ENCODE assay signal across 29 mouse cellular contexts in the genomic region with DNA sequence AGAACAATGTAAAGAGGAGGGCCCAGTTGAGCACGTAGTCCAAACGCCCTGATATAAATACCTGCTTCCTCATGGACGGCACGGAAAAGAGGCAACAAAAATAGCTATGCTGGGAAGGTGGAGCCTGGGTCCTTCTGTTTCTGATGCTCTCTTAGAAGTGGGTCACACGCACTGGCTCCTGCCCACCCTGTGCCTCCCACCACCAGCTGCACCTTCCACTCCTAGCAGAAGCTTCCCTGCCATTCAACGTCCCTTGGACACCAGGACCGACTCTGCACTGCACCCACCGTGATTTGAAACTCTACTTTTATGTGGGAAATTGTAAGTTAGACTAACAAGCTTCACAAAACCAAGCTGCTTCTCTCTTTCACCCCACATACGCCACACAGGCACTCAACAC. TPM values are rescaled to one million over a fixed set of nuclear protein-coding genes. Genes with fewer than 3 reads are reported as not detected.
"Had no signal": no experiment of that assay in that cellular context is flagged by ENCODE, and none has a peak within 500 bp of the region (broad histone marks: within the 10 kb centered on the region; RNA-seq: fewer than 3 reads in every experiment).

No protein-coding gene starts in this region.

- H3K9ac ChIP-seq: heart, embryonic 13.5 days; heart, embryonic 15.5 days; hindbrain, embryonic 12.5 days; hindbrain, embryonic 14.5 days; intestine, embryonic 15.5 days; limb, embryonic 12.5 days had no signal

- H3K9me3 ChIP-seq: heart, embryonic 13.5 days; heart, embryonic 15.5 days; hindbrain, embryonic 10.5 days; hindbrain, embryonic 12.5 days; intestine, embryonic 15.5 days; limb, embryonic 10.5 days; limb, embryonic 12.5 days had no signal

- H3K4me1 ChIP-seq: intestine, embryonic 15.5 days had no signal

- H3K36me3 ChIP-seq: heart, embryonic 13.5 days; heart, embryonic 15.5 days; hindbrain, embryonic 10.5 days; hindbrain, embryonic 12.5 days; intestine, embryonic 15.5 days; limb, embryonic 10.5 days; limb, embryonic 12.5 days had no signal

- H3K27ac ChIP-seq: heart, adult 2 months; heart, embryonic 13.5 days; heart, embryonic 15.5 days; hindbrain, embryonic 10.5 days; hindbrain, embryonic 12.5 days; hindbrain, embryonic 14.5 days; intestine, embryonic 15.5 days; layer of hippocampus, adult 2 months; left cerebral cortex, adult 2 months; limb, embryonic 10.5 days; limb, embryonic 12.5 days had no signal

- H3K4me2 ChIP-seq: heart, embryonic 11.5 days; heart, embryonic 13.5 days; heart, embryonic 15.5 days; hindbrain, embryonic 12.5 days; hindbrain, embryonic 14.5 days; intestine, embryonic 15.5 days; limb, embryonic 12.5 days; liver, embryonic 11.5 days had no signal

- ATAC-seq: inflammation-experienced regulatory T-cells, adult 6 months; intestine, embryonic 15.5 days; intestine, postnatal 0 days had no signal

- DNase-seq: gastrocnemius, postnatal 14 days; gastrocnemius, postnatal 36 days; heart, adult 11 months; heart, adult 2 months; heart, postnatal 14 days; heart, postnatal 4 days; kidney, adult 18-20 months; kidney, adult 8-10 months; kidney, postnatal 10 days; kidney, postnatal 25 days; kidney, postnatal 4 days; liver had no signal

- H3K4me3 ChIP-seq: heart, adult 2 months; heart, embryonic 13.5 days; heart, embryonic 15.5 days; hindbrain, embryonic 10.5 days; hindbrain, embryonic 12.5 days; intestine, embryonic 15.5 days; layer of hippocampus, adult 2 months; left cerebral cortex, adult 2 months; limb, embryonic 10.5 days; limb, embryonic 12.5 days had no signal

- H3K27me3 ChIP-seq: hindbrain, embryonic 12.5 days had no signal

RNA-seq across cellular contexts. Expression of a gene that starts 12.8 kb away (rescaled TPM):
- total RNA-seq: heart, adult 2 months; heart, postnatal 14 days; heart, postnatal 4 days had no signal
- polyA plus RNA-seq: heart, embryonic 11.5 days; heart, embryonic 13.5 days; heart, postnatal 0 days; inflammation-experienced regulatory T-cells, adult 6 months; intestine, postnatal 0 days; kidney, embryonic 14.5 days; limb, embryonic 10.5 days; liver, embryonic 11.5 days had no signal

RNA-seq across cellular contexts. Expression of a gene that starts 53.2 kb away (rescaled TPM):
- total RNA-seq: gastrocnemius, adult 18-20 months; gastrocnemius, postnatal 36 days had no signal
